Mouse (Mus musculus): ENCODE measurements around the gene Lcn2. TPM values are rescaled to one million over a fixed set of nuclear protein-coding genes. Genes with fewer than 3 reads are reported as not detected.

Lcn2 gene
- polyA plus RNA-seq, 1 experiment from 2014 or later, result not detected

- peak overlapping the region; percentile 32 for H3K4me3 ChIP-seq
- no peaks in the 10 kb centered on the region for H3K27me3 ChIP-seq (replicated peaks; ENCODE audit: low read depth, poor library complexity, severe bottlenecking)
- peaks cover 2% of the 10 kb centered on the region for H3K36me3 ChIP-seq (replicated peaks)
- DNase-seq (ENCODE audit: low spot score), result peak; percentile 79
- 50% methylated on average over 25 of the region's 25 CpGs for WGBS
- no peaks in the 10 kb centered on the region for H3K9me3 ChIP-seq
- peak overlapping the region; percentile 87 for H3K27ac ChIP-seq (replicated peaks)
- H3K4me1 ChIP-seq, result peaks cover 20% of the 10 kb centered on the region
Measured at GRCm38 (mm10) chr2:32408429-32409424, 20.7 kb upstream of the Lcn2 start.

DNA sequence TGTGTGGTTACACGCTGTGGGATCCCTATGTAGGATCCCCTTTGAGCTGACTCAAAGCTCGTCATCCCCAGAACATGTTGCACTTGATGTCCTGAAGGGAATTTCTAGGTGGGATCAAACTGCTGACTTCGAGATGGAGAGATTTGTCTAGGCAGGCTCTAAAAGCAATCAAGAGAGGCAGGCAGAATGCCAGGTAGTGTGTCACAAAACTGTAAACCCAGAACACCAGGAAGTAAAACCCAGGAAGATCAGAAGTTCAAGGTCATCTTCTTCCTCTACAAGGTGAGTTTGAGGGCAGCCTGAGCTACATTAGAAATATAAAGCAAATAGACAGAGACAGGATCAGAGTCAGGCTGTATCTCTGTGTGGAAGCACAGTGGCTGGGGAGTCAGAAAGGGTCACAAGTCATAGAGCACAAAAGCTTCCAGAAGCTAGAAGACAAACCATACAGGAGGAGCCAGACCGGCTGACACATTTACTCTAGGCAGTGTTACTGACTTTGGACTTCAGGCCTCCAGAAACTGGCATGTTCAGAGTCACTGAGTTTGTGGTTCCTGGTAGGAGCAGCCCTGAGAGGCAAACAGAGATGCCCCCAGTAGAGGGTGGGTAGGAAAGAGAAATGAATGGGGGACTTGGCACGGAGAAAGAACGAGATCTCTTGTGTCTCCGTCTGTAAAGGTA is 19.2 kb upstream of the Lcn2 start:
- peak overlapping the region; percentile 65 for H3K27ac ChIP-seq (replicated peaks)
- H3K4me3 ChIP-seq, result no peak overlapping the region
- 84% methylated on average over 7 of the region's 7 CpGs for WGBS
- H3K27me3 ChIP-seq (replicated peaks; ENCODE audit: low read depth, poor library complexity, severe bottlenecking), result no peaks in the 10 kb centered on the region
- DNase-seq (ENCODE audit: low spot score), result no peak
- peaks cover 12% of the 10 kb centered on the region for H3K36me3 ChIP-seq (replicated peaks)
- no peaks in the 10 kb centered on the region for H3K9me3 ChIP-seq
- H3K4me1 ChIP-seq, result peaks cover 20% of the 10 kb centered on the region

GRCm38 (mm10) chr2:32404663-32405062 is 16.6 kb upstream of the Lcn2 start:
- DNase-seq (ENCODE audit: low spot score), result peak; percentile 92
- Histone ChIP-seq H3K27me3 (replicated peaks; ENCODE audit: low read depth, poor library complexity, severe bottlenecking) (no peaks in the 10 kb centered on the region), H3K4me3 (no peak overlapping the region), H3K4me1 (peaks cover 14% of the 10 kb centered on the region), H3K9me3 (no peaks in the 10 kb centered on the region), H3K27ac (replicated peaks) (no peak overlapping the region), H3K36me3 (replicated peaks) (peaks cover 38% of the 10 kb centered on the region)
- 13% methylated on average over 2 of the region's 2 CpGs for WGBS

DNA sequence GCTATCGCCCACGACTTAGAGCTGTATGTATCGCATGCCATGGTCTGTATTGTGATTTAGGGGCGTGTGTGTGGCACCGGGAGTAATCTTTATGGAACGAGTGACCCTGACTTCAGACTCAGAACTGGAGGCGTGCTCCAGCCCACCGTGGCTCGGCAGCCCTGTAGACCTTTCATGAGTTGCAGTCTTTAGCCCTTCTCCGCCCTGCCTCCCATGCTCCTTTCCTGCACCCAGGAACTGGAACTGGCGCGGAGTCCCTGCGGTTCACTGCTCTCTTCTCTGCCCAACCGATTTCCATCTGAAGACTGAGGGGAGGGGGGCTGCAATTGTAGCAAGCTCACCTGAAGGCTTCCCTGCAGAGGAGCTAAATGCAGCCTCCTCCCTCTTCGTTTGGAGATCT is 8.6 kb upstream of the Lcn2 start:
- no peaks in the 10 kb centered on the region for H3K9me3 ChIP-seq
- WGBS, result under 1% methylated on average over 15 of the region's 15 CpGs
- no peak for DNase-seq (ENCODE audit: low spot score)
- no peaks in the 10 kb centered on the region for H3K27me3 ChIP-seq (replicated peaks; ENCODE audit: low read depth, poor library complexity, severe bottlenecking)
- H3K4me3 ChIP-seq, result peak overlapping the region; percentile 90
- peaks cover 35% of the 10 kb centered on the region for H3K36me3 ChIP-seq (replicated peaks)
- peaks cover 26% of the 10 kb centered on the region for H3K4me1 ChIP-seq
- peak overlapping the region; percentile 89 for H3K27ac ChIP-seq (replicated peaks)

- peaks cover 29% of the 10 kb centered on the region for H3K36me3 ChIP-seq (replicated peaks)
- peak; percentile 93 for DNase-seq (ENCODE audit: low spot score)
- H3K9me3 ChIP-seq, result no peaks in the 10 kb centered on the region
- no peaks in the 10 kb centered on the region for H3K27me3 ChIP-seq (replicated peaks; ENCODE audit: low read depth, poor library complexity, severe bottlenecking)
- peak overlapping the region; percentile 89 for H3K27ac ChIP-seq (replicated peaks)
- peak overlapping the region; percentile 90 for H3K4me3 ChIP-seq
- WGBS, result under 1% methylated on average over 59 of the region's 59 CpGs
- peaks cover 28% of the 10 kb centered on the region for H3K4me1 ChIP-seq
Measured at GRCm38 (mm10) chr2:32395946-32396621, 8.0 kb upstream of the Lcn2 start.

DNA sequence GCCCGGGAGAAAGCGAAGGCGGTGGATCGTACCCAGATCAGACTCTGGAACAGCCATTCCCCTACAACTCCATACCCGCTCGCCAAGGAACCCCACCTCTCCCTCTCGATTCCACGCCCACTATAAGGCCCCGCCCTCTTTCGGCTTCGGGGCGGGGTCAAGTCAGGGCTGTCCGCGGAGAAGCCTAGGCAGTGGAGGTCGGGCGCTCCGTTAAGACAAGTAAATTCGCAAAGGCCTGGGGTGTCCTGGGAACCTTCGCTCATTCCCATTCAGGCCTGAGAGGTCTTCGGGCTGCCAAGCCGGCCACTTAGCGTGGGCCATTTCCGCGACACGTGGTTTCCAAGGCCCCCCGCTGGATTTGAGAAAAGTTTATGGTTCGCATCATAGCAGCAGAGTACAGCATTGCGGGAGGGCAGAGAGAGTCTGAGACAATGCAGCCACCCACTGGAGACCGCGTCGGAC is 7.5 kb upstream of the Lcn2 start, which contains the start of gene Ptges2:
Gene Ptges2, plus strand, starts transcription at position 413 of the 462 bp plus-strand sequence.
- peak within 1 kb of the TSS; percentile 90 for H3K4me3 ChIP-seq
- peaks cover 24% of the 10 kb centered on the region for H3K36me3 ChIP-seq (replicated peaks)
- H3K9me3 ChIP-seq, result no peaks in the 10 kb centered on the region
- H3K4me1 ChIP-seq, result peaks cover 34% of the 10 kb centered on the region
- WGBS, result under 1% methylated on average over 31 of the region's 31 CpGs
- H3K27me3 ChIP-seq (replicated peaks; ENCODE audit: low read depth, poor library complexity, severe bottlenecking), result no peaks in the 10 kb centered on the region
- DNase-seq (ENCODE audit: low spot score), result peak; percentile 90
- peak within 1 kb of the TSS; percentile 89 for H3K27ac ChIP-seq (replicated peaks)

GRCm38 (mm10) chr2:32394973-32395372 is 6.9 kb upstream of the Lcn2 start:
- peaks cover 34% of the 10 kb centered on the region for H3K4me1 ChIP-seq
- peak overlapping the region; percentile 89 for H3K27ac ChIP-seq (replicated peaks)
- DNase-seq (ENCODE audit: low spot score), result peak; percentile 49
- H3K27me3 ChIP-seq (replicated peaks; ENCODE audit: low read depth, poor library complexity, severe bottlenecking), result no peaks in the 10 kb centered on the region
- H3K4me3 ChIP-seq, result peak overlapping the region; percentile 90
- H3K36me3 ChIP-seq (replicated peaks), result peaks cover 18% of the 10 kb centered on the region
- H3K9me3 ChIP-seq, result no peaks in the 10 kb centered on the region
- WGBS, result 4% methylated on average over 8 of the region's 8 CpGs

DNA sequence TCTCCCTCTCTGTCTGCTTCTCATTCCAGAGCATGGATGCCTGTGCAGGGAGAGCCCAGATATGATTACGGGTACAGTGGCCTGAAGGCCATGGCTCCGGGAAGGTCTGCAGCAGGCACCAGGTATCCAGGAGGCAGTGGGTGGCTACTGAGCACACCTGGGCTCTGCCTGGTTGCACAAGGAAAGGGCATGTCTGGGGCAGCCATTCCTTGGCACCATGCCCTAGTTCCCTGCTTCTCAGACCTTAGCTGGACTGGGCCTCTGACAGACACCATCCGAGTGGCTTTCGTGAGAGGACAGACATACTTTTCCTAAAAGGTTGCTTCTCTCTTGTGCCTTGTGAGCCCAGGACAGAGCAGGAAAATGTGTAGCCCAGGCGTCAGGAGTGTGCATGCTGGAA is 4.0 kb upstream of the Lcn2 start:
- Histone ChIP-seq H3K36me3 (replicated peaks) (no peaks in the 10 kb centered on the region), H3K27ac (replicated peaks) (no peak overlapping the region), H3K4me3 (no peak overlapping the region), H3K9me3 (no peaks in the 10 kb centered on the region), H3K4me1 (peaks cover 36% of the 10 kb centered on the region), H3K27me3 (replicated peaks; ENCODE audit: low read depth, poor library complexity, severe bottlenecking) (no peaks in the 10 kb centered on the region)
- 88% methylated on average over 5 of the region's 5 CpGs for WGBS
- DNase-seq (ENCODE audit: low spot score), result no peak

GRCm38 (mm10) chr2:32390871-32391270 is 2.8 kb upstream of the Lcn2 start:
- no peak overlapping the region for H3K4me3 ChIP-seq
- no peak for DNase-seq (ENCODE audit: low spot score)
- H3K9me3 ChIP-seq, result no peaks in the 10 kb centered on the region
- peaks cover 35% of the 10 kb centered on the region for H3K4me1 ChIP-seq
- no peaks in the 10 kb centered on the region for H3K36me3 ChIP-seq (replicated peaks)
- H3K27me3 ChIP-seq (replicated peaks; ENCODE audit: low read depth, poor library complexity, severe bottlenecking), result no peaks in the 10 kb centered on the region
- H3K27ac ChIP-seq (replicated peaks), result 0 out of 2 replicates have a peak overlapping the region, but pooled peaks have one; percentile 3
- WGBS, result 68% methylated on average over 8 of the region's 8 CpGs

GRCm38 (mm10) chr2:32389157-32389556 is 1.1 kb upstream of the Lcn2 start:
- Histone ChIP-seq H3K4me1 (peaks cover 28% of the 10 kb centered on the region), H3K36me3 (replicated peaks) (no peaks in the 10 kb centered on the region), H3K27ac (replicated peaks) (peak overlapping the region; percentile 40), H3K9me3 (no peaks in the 10 kb centered on the region), H3K4me3 (no peak overlapping the region), H3K27me3 (replicated peaks; ENCODE audit: low read depth, poor library complexity, severe bottlenecking) (0 out of 2 replicates have a peak, but pooled peaks cover 11% of the 10 kb centered on the region)
- WGBS, result 86% methylated on average over 2 of the region's 2 CpGs
- DNase-seq (ENCODE audit: low spot score), result no peak

- Histone ChIP-seq H3K27ac (replicated peaks) (no peak overlapping the region), H3K4me3 (no peak overlapping the region; the same call in 1 of the 2 replicates), H3K27me3 (replicated peaks; ENCODE audit: low read depth, poor library complexity, severe bottlenecking) (peaks cover 43% of the 10 kb centered on the region)
Measured at GRCm38 (mm10) chr2:32382689-32383088, 5.4 kb downstream of the Lcn2 start.

GRCm38 (mm10) chr2:32381775-32382223 is 6.3 kb downstream of the Lcn2 start, which contains the start of gene 1110008P14Rik:
Gene 1110008P14Rik (minus strand): TSS chr2:32381938.
- peak within 1 kb of the TSS; percentile 71 for H3K4me3 ChIP-seq
- peak within 1 kb of the TSS; percentile 42 for H3K27ac ChIP-seq (replicated peaks)
- H3K27me3 ChIP-seq (replicated peaks; ENCODE audit: low read depth, poor library complexity, severe bottlenecking), result peaks cover 43% of the 10 kb centered on the region
- peaks cover 25% of the 10 kb centered on the region for H3K4me1 ChIP-seq
- WGBS, result under 1% methylated on average over 47 of the region's 47 CpGs
- H3K9me3 ChIP-seq, result no peaks in the 10 kb centered on the region
- peak; percentile 95 for DNase-seq (ENCODE audit: low spot score)
- peaks cover 32% of the 10 kb centered on the region for H3K36me3 ChIP-seq (replicated peaks)

More at GRCm38 (mm10) chr2:32382689-32383088, 5.4 kb downstream of the Lcn2 start:
- H3K4me1 ChIP-seq, result peaks cover 25% of the 10 kb centered on the region
- H3K36me3 ChIP-seq (replicated peaks), result peaks cover 23% of the 10 kb centered on the region
- no peaks in the 10 kb centered on the region for H3K9me3 ChIP-seq
- no peak for DNase-seq (ENCODE audit: low spot score)
- WGBS, result 92% methylated on average over 2 of the region's 2 CpGs
